Mouse (Mus musculus): ENCODE data around the gene Spint2.

The Spint2 gene

GRCm38 (mm10) chr7:29282074-29282554, 402 bp upstream of the Spint2 start:
- DNase-seq (ENCODE audit: low spot score in 2 of 2), result no peak

DNA sequence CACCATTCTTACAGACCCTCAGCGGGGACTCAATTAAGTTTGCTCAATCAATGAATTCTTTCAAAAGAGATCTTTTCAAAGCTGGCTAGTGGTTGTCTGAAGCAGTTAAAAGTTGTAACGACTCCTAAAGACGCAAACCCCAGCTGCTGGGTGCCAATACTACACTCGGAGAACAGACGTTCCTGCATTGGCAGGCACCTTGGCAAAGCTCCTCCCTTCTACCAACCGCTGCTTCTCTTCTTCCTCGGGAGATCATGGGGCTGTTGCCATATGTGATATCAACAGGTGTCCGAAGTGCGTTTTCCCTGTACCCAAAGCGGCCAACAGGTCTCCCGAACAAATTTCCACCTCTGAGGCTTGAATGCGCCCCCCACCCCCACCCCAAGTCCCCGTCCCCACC, 911 bp downstream of the Spint2 start:
- DNase-seq (ENCODE audit: low spot score in 2 of 2), result no peak

DNA sequence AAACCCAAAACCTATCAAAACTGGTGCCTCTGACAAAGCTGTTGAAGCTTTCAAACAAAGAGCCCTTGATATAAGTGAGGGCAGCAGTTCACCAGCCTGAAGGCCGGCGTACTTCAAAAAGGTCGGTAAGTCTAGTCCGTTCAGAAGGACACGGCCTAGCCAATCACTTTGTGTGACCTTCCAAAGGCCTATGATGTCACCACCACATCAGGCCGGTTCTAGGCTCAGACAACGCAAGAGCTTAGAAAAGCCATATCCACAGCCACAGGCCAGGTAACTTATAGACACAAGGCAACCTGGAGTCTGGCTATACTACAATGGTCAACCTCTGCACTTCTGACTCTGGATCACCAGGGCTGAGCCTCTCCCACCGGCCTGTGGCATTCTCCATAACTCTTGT, 1.8 kb downstream of the Spint2 start:
- no peak for DNase-seq (ENCODE audit: low spot score in 2 of 2)

GRCm38 (mm10) chr7:29279261-29279660, 2.5 kb downstream of the Spint2 start:
- no peak for DNase-seq (ENCODE audit: low spot score in 2 of 2)

GRCm38 (mm10) chr7:29277510-29277909, 4.2 kb downstream of the Spint2 start:
- DNase-seq (ENCODE audit: low spot score in 2 of 2), result no peak

- no peak for DNase-seq (ENCODE audit: low spot score in 2 of 2)
Measured at GRCm38 (mm10) chr7:29276715-29277114, 5.0 kb downstream of the Spint2 start.

DNA sequence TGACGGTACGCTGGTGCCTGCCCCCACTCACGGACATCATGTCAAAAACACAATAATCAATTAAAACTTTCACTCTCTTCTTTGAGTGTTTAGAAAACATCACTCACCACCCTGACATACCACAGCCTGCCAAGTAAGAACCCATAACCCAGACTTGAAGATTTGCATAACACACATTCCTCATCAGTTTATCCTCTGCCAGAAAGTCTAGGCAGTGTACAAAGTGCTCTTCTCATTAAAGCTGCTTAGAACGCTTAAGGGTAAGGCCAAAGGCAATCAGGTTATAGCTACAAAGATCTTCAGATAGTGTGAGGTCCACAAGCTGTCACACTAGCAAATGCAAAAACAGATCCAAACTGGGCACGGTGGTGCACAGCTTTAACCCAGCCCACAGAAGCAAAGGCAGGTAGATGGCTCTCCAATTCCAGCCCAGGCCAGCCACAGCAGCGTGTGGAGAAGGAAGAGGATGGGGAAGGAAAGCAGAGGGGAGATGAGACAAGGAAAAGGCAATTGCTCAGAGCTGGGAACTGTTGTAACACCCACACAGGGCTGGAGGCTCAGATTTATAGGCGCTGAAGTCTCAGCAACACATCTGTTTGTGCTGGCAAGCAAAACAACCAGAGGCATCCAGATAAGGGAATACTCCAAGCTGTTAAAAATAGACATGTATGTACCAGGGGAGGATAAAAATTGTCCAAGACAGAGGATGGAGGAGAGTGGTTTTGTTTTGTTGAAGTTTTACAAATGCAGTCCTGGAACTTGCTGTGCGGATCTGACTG, 9.8 kb downstream of the Spint2 start:
- DNase-seq (ENCODE audit: low spot score in 2 of 2), result no peak

GRCm38 (mm10) chr7:29270445-29270844, 11.3 kb downstream of the Spint2 start:
- no peak for DNase-seq (ENCODE audit: low spot score in 2 of 2)

GRCm38 (mm10) chr7:29266931-29267330, 14.8 kb downstream of the Spint2 start:
- no peak for DNase-seq (ENCODE audit: low spot score in 2 of 2)

- no peak for DNase-seq (ENCODE audit: low spot score in 2 of 2)
Measured at GRCm38 (mm10) chr7:29265636-29266035, 16.1 kb downstream of the Spint2 start.

- DNase-seq (ENCODE audit: low spot score in 2 of 2), result no peak
Measured at GRCm38 (mm10) chr7:29263831-29264230, 17.9 kb downstream of the Spint2 start.

DNA sequence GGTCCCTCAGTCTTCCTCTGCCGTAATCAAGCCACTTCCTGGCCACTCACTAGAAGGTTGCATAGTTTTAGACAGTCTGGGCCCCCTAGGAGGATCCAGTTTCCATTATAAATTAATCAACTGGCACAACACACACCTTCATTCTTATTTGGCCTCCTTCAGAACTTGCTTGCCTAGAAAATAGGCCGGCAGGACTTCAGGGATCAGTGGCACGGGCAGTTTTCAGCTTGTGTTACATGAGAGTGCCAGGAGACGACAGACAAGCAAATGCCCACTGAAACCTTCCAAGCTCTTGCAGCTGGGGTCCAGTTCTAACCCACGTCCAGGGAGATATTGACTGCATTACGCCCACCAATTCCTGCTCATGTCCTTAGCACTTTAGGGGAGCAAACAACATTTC, 19.6 kb downstream of the Spint2 start:
- DNase-seq (ENCODE audit: low spot score in 2 of 2), result no peak

DNA sequence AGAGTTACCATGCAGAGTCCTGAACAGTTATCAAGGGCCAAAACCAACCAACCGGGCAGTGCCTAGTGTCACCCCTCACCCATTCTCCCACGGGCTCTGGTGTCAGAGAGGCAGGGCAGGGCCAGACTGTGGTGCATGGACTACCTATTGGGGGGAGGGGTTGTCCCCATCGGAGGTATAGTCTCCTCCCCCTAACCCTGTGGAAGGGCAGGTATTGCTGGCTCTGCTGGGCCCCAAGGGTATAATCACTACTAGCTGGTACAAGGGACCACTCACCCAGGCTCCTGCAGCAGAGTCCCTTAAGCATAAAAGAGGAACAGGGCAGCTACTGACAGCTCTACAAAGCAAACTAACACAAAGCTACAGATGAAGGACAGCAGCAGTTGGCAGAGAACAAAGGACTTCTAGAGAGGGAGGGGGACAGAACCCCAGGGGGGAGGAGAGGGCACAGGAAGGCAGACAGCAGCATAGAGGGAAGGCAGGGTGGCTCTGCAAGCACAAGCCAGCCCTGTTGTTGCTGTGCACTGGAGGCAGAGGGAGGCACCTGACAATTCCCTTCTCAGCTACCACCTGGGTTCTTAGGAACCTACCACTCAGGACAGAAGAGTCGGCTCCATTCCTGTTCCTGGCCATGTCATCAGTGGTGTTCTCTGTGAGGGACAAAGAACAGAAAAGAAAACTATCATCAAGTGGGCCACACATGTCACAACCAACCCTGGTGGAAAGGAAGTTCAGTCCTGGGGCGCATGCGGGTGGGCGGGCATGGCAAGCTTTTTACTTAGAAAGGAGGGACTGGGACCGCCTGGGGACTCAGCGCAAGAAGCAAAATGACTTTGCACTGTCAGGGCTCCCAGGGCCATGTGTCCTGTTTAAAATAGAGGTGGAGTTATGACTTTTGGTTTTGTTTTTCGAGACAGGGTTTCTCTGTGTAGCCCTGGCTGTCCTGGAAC, 21.7 kb downstream of the Spint2 start:
- DNase-seq (ENCODE audit: low spot score in 2 of 2), result no peak

DNA sequence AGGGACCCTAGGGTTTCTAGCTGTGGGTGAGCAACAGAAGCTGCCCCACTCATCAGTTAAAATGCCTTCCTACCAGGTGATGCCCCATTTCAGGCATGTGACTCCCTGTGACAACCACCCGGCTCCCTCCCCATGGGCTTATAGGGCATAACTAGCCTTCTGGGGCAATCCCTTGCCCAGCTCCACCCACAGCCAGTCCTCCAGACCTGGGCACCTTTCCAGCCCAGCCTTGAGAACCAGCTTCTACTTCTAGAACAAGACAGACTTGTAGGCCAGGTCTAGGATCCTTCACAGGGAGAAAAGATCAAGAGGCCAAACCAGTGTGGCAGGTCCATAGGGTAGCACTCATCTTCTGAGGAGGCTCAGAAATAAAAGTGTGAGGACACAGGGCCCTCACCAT, 24.3 kb downstream of the Spint2 start:
- no peak for DNase-seq (ENCODE audit: low spot score in 2 of 2)

GRCm38 (mm10) chr7:29255875-29256274, 25.8 kb downstream of the Spint2 start:
- DNase-seq (ENCODE audit: low spot score in 2 of 2), result no peak

GRCm38 (mm10) chr7:29253842-29254241, 27.9 kb downstream of the Spint2 start:
- DNase-seq (ENCODE audit: low spot score in 2 of 2), result no peak

DNA sequence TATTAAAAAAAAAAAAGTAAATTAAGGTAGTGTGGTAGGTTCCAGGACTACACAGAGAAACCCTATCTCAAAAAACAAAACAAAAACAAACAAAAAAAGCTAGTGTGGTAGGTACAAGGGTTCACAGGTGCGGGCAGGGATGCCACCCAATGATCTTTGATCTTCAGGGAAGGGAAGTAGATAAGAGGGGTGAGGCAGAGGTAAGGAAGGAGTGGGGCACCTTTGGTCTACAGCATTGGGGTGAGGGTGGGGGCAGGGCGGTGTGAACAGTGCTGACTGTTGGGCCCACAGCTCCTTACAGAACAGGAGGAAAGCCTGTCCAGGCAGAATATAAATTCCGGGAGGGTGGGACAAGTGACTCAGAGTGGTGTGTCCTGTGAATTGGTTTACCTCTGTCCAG, 30.5 kb downstream of the Spint2 start:
- DNase-seq (ENCODE audit: low spot score in 2 of 2), result no peak

DNA sequence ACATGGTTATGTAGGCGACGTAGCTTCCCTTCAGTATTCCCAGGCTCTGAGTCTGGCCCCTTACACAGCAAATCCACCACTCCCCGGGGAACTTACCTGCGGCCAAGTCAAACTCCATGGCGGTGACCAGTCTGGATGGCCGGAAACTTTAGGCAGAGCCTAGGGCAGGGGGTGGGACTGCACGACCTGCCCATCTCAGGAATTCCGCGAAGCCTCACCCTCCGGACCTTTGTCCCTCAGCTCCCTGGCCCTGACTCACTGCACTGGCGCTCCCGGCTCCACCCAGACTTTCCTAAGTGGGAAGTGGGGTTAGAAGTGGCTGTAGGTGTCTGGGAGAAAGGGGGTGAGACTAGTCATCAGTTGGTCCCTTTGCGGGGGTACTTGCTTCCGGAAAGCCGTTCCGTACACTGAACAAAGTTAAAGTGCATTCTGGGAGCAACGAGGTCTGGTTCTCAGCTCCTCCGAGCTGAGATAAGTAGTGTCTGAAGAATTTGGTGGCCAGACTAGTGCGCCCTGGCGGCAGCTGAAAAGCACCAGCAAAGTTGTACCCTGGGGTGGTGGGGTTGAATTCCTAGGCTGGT, 33.4 kb downstream of the Spint2 start, which contains the start of gene 2200002D01Rik:
Gene 2200002D01Rik, minus strand, starts transcription at position 206 of the 581 bp plus-strand sequence.
- no peak for DNase-seq (ENCODE audit: low spot score in 2 of 2)

GRCm38 (mm10) chr7:29247706-29248105, 34.0 kb downstream of the Spint2 start:
- DNase-seq (ENCODE audit: low spot score in 2 of 2), result no peak

- peak in 1 of 2 experiments; percentile 68 for DNase-seq (ENCODE audit: low spot score in 2 of 2)
Measured at GRCm38 (mm10) chr7:29247314-29247700, 34.4 kb downstream of the Spint2 start.

DNA sequence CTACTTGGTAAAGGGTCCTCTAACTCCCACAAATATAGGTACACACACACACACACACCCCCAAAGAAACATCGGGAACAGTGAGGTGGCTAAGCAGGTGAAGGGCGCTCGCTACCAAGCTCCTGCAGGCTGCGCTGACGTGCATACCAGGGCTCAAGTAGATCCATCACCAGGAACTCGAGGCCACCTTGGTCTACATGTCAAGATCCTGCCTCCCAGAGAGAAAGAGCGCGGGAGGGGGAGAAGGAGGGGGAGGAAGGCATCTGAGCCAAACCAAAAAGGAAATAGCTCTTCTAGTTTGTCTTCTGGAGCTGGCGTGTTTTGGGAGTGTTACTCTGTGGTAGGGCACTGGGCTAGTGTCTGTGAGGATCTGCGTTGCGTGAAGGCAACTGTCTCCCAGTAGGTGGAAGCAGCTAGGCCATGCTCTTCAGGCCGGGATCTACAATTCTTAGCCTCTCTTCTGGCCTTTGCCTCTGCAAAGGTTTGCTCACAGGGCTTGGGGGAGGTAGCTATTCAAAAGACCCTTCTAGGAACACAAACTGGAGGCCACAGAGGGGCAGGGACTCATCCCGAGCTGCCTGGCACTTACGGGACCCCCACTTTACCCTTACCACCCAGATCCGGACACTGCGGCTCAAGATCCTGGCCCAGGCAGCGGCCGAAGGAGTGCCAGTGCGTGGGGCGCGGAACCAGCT, 34.9 kb downstream of the Spint2 start:
- no peak for DNase-seq (ENCODE audit: low spot score in 2 of 2)

- no peak for DNase-seq (ENCODE audit: low spot score in 2 of 2)
Measured at GRCm38 (mm10) chr7:29246015-29246414, 35.7 kb downstream of the Spint2 start.
